Mouse (Mus musculus) CH12.LX (cell line): ENCODE data around the gene Fam19a5. TPM values are rescaled to one million over a fixed set of nuclear protein-coding genes. Genes with fewer than 3 reads are reported as not detected.

Experiments used
- DNase-seq: peaks from one replicate; pipeline ENCODE4 v3.0.0-alpha.2; 2013; ENCODE audit errors: extremely low read depth
- H3K27ac ChIP-seq: 2 replicates; pipeline ENCODE4 v1.5.1; 2012; ENCODE audit warnings: low read depth, mild to moderate bottlenecking, control low read depth, moderate library complexity; ENCODE audit not compliant: insufficient read depth
- H3K27me3 ChIP-seq: replicated peaks from 2 replicates; pipeline ENCODE3; 2012; ENCODE audit warnings: inconsistent platforms
- H3K36me3 ChIP-seq, 2 experiments: replicated peaks in 1 of 2; 2 replicates each; pipeline versions ENCODE3 to v1.6.1; 2012; ENCODE audit warnings: inconsistent platforms in 1 of 2, low read length in 1 of 2, mild to moderate bottlenecking in 1 of 2, mixed read lengths in 1 of 2, moderate library complexity in 1 of 2; ENCODE audit not compliant: control insufficient read depth in 1 of 2, insufficient read depth in 1 of 2
- H3K4me1 ChIP-seq, 2 experiments: 2 replicates each; pipeline ENCODE4 v1.6.1; 2012; ENCODE audit warnings: inconsistent platforms in 1 of 2, moderate library complexity in 1 of 2; ENCODE audit not compliant: insufficient read depth in 2 of 2, control insufficient read depth in 1 of 2
- H3K4me2 ChIP-seq: 2 replicates; pipeline ENCODE4 v1.6.1; 2012; ENCODE audit warnings: low read depth, mild to moderate bottlenecking, control low read depth; ENCODE audit not compliant: poor library complexity, insufficient read depth, severe bottlenecking
- H3K4me3 ChIP-seq, 3 experiments: fragments of 150-350 bp in 1 of 3; sonication (generic) in 1 of 3; replicated peaks in 1 of 3; 2 replicates each; pipeline versions ENCODE3 to v1.5.1; 2011 to 2012; ENCODE audit warnings: low read depth in 2 of 3, low read length in 2 of 3, mild to moderate bottlenecking in 2 of 3, moderate library complexity in 2 of 3, control low read depth in 1 of 3, improper control_type of control experiment in 1 of 3, inconsistent platforms in 1 of 3, mixed read lengths in 1 of 3; ENCODE audit not compliant: poor library complexity in 1 of 3
- H3K79me2 ChIP-seq: replicated peaks from 2 replicates; pipeline ENCODE4 v1.6.1; 2012; ENCODE audit warnings: mild to moderate bottlenecking, moderate library complexity; ENCODE audit not compliant: control insufficient read depth, poor library complexity, insufficient read depth, severe bottlenecking; ENCODE audit errors: extremely low read depth
- H3K9ac ChIP-seq: 2 replicates; pipeline ENCODE4 v1.6.1; 2012; ENCODE audit warnings: low read depth, mild to moderate bottlenecking, control low read depth, moderate library complexity; ENCODE audit not compliant: insufficient read depth
- H3K9me3 ChIP-seq: replicated peaks from 2 replicates; pipeline ENCODE3; 2012; ENCODE audit warnings: low read length, inconsistent platforms, mixed read lengths
- CHD2 ChIP-seq: IDR thresholded peaks from 2 replicates; pipeline ENCODE4 v1.6.1; 2011; ENCODE audit warnings: low read length, improper control_type of control experiment
- E2F4 ChIP-seq: IDR thresholded peaks from 2 replicates; pipeline ENCODE4 v1.6.1; 2011; ENCODE audit warnings: low read depth, low read length, improper control_type of control experiment; ENCODE audit not compliant: insufficient replicate concordance
- EP300 ChIP-seq: IDR thresholded peaks from 2 replicates; pipeline ENCODE4 v1.6.1; 2011; ENCODE audit warnings: low read length, improper control_type of control experiment
- ETS1 ChIP-seq: conservative IDR thresholded peaks from 2 replicates; pipeline ENCODE4 v1.6.1; 2012; ENCODE audit warnings: low read depth, mild to moderate bottlenecking, inconsistent platforms, low read length, improper control_type of control experiment, moderate library complexity
- GABPA ChIP-seq: IDR thresholded peaks from 2 replicates; pipeline ENCODE4 v1.6.1; 2012; ENCODE audit warnings: low read depth, low read length, improper control_type of control experiment, inconsistent platforms; ENCODE audit not compliant: insufficient replicate concordance
- HCFC1 ChIP-seq: IDR thresholded peaks from 2 replicates; pipeline ENCODE4 v1.6.1; 2012; ENCODE audit warnings: low read depth, mild to moderate bottlenecking, inconsistent platforms, low read length, improper control_type of control experiment
- JUN ChIP-seq: IDR thresholded peaks from 2 replicates; pipeline ENCODE4 v1.6.1; 2011; ENCODE audit warnings: low read depth, mild to moderate bottlenecking, low read length, improper control_type of control experiment, moderate library complexity; ENCODE audit not compliant: insufficient read depth
- JUND ChIP-seq: conservative IDR thresholded peaks from 2 replicates; pipeline ENCODE4 v1.6.1; 2011; ENCODE audit warnings: low read depth, low read length, improper control_type of control experiment
- KAT2A ChIP-seq: IDR thresholded peaks from 2 replicates; pipeline ENCODE4 v1.6.1; 2012; ENCODE audit warnings: low read length, improper control_type of control experiment, inconsistent platforms; ENCODE audit not compliant: insufficient replicate concordance
- MAX ChIP-seq: IDR thresholded peaks from 2 replicates; pipeline ENCODE4 v1.6.1; 2011; ENCODE audit warnings: low read length, improper control_type of control experiment
- NRF1 ChIP-seq: IDR thresholded peaks from 2 replicates; pipeline ENCODE4 v1.6.1; 2014; ENCODE audit warnings: low read depth, mild to moderate bottlenecking, inconsistent platforms, low read length, improper control_type of control experiment, moderate library complexity
- PAX5 ChIP-seq: IDR thresholded peaks from 2 replicates; pipeline ENCODE4 v1.6.1; 2012; ENCODE audit warnings: low read length, inconsistent platforms, mixed read lengths
- RCOR1 ChIP-seq: conservative IDR thresholded peaks from 2 replicates; pipeline ENCODE4 v1.6.1; 2012; ENCODE audit warnings: low read depth, mild to moderate bottlenecking, inconsistent platforms, low read length, improper control_type of control experiment
- TBP ChIP-seq: conservative IDR thresholded peaks from 2 replicates; pipeline ENCODE4 v1.6.1; 2011; ENCODE audit warnings: low read depth, low read length, improper control_type of control experiment
- TCF12 ChIP-seq: IDR thresholded peaks from 2 replicates; pipeline ENCODE4 v1.6.1; 2014; ENCODE audit warnings: low read depth, mild to moderate bottlenecking, inconsistent platforms, low read length, improper control_type of control experiment
- UBTF ChIP-seq: IDR thresholded peaks from 2 replicates; pipeline ENCODE4 v1.6.1; 2012; ENCODE audit warnings: low read depth, mild to moderate bottlenecking, inconsistent platforms, low read length, improper control_type of control experiment, moderate library complexity
- USF1 ChIP-seq: IDR thresholded peaks from 2 replicates; pipeline ENCODE4 v1.6.1; 2014; ENCODE audit warnings: low read depth, mild to moderate bottlenecking, inconsistent platforms, low read length, improper control_type of control experiment
- USF2 ChIP-seq: conservative IDR thresholded peaks from 2 replicates; pipeline ENCODE4 v1.6.1; 2011; ENCODE audit warnings: low read depth, low read length, improper control_type of control experiment
- ZC3H11A ChIP-seq: IDR thresholded peaks from 2 replicates; pipeline ENCODE4 v1.6.1; 2012; ENCODE audit warnings: low read depth, mild to moderate bottlenecking, inconsistent platforms, low read length, improper control_type of control experiment
- dilution Hi-C: fragments of 300-500 bp; cut with MboI; formaldehyde crosslinking; loops from 2 replicates; pipeline ENCODE4 v1.14.3; 2020; ENCODE audit warnings: low sequenced_read_pairs; ENCODE audit not compliant: extremely low pct_unique_long_range_greater_than_20kb, extremely low pct_ligation_motif_present
- in situ Hi-C: fragments of 300-500 bp; cut with MboI; formaldehyde crosslinking; loops from 3 replicates; pipeline ENCODE4 v1.14.3; 2019; ENCODE audit warnings: low sequenced_read_pairs, low pct_ligation_motif_present, low pct_unique_long_range_greater_than_20kb, mixed read lengths
- polyA plus RNA-seq: library from polyadenylated mRNA; unstranded; fragments of >175 nt; gene quantifications from 2 replicates; pipeline ENCODE4 v1.2.1, GENCODE M21; 2012; ENCODE audit warnings: low read depth; ENCODE audit not compliant: insufficient read length
- total RNA-seq, 2 experiments: library from RNA; depleted of rRNA; stranded (reverse); fragments of 300-350 nt in 1 of 2; fragments of >200 nt in 1 of 2; gene quantifications; 2 replicates each; pipeline ENCODE4 v1.2.3; 2012 to 2014

Gene Fam19a5
- total and polyA plus RNA-seq, 3 experiments = not detected

DNA sequence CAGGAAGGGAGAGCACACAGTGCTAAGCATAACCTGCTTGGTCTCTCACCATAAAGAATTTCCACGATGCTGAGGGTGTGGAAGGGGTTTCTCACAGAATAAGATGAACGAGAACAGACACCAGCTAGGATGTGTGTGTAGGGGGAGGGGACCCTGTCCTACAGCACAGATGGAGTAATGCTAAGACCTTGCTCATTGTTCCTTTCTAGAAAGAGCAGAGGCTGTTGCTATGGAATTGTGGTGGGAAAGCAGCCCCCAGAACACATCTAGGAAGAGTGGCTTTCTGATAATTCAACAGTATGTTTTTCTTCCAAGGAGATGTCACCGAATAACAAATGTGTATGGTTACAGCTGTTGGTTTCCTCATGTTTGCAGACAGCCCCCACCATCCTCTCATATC is 211.4 kb downstream of the Fam19a5 start:
- no peak overlapping the region for H3K4me2 ChIP-seq
- in situ Hi-C loops = no loop called here
- H3K27me3 ChIP-seq = no peaks in the 10 kb centered on the region
- no peak overlapping the region for H3K9ac ChIP-seq
- H3K9me3 ChIP-seq = peaks cover 92% of the 10 kb centered on the region
- H3K4me3 ChIP-seq = no peak overlapping the region
- no peaks in the 10 kb centered on the region for H3K79me2 ChIP-seq
- H3K4me1 ChIP-seq = no peaks in the 10 kb centered on the region
- H3K36me3 ChIP-seq = no peaks in the 10 kb centered on the region
- no peak for TF ChIP-seq MAX
- dilution Hi-C loops = no loop called here
- H3K27ac ChIP-seq = no peak overlapping the region
- no peak for DNase-seq

DNA sequence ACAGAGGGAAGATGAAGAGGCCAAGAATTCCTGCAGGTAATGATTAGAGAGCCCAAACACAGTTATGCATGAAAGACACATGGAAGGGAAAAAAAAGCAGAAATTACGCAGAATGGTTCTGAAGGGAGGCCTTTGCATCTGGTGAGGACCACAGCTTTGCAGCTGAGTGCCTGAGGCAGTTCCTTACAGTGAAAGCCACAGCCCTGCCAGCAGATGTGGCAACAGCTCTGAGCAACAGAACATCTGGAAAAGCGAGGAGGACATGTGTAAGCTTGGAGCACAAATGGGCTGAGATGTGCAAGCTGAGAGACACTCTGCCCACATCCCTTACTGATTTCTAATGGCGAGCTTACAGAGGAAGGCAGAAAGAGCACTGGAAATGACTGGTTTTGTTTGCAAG is 221.8 kb downstream of the Fam19a5 start:
- no peak for DNase-seq
- no peaks in the 10 kb centered on the region for H3K27me3 ChIP-seq
- H3K9me3 ChIP-seq = peaks cover 60% of the 10 kb centered on the region
- H3K36me3 ChIP-seq = no peaks in the 10 kb centered on the region
- H3K9ac ChIP-seq = no peak overlapping the region
- no peak overlapping the region for H3K4me2 ChIP-seq
- H3K4me1 ChIP-seq = no peaks in the 10 kb centered on the region
- in situ Hi-C loops (no loop called here), dilution Hi-C loops (no loop called here)
- H3K27ac ChIP-seq = no peak overlapping the region
- no peak overlapping the region for H3K4me3 ChIP-seq
- TF ChIP-seq NRF1 (no peak), USF2 (no peak), JUND (no peak), KAT2A (no peak), GABPA (no peak), UBTF (no peak)
- TF ChIP-seq, all 38 proteins: peak for 0
- H3K79me2 ChIP-seq = no peaks in the 10 kb centered on the region

DNA sequence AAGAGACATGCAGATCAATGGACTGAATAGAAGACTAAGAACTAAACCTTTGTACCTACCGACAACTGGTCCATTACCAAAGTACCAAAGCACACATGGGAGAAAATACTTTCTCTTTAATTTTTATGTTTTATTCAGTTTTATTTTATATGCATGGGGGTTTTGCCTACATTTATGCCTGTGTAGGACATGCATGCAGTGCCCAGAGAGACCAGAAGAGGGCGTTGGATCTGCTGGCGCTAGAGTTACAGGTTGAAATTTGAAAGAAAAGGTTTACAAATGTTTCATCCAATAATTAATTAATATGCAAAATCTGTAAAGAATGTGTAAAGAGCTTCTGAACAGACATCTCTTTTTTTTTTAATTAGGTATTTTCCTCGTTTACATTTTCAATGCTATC is 229.9 kb downstream of the Fam19a5 start:
- in situ Hi-C loops = no loop called here
- Histone ChIP-seq H3K9ac (no peak overlapping the region), H3K36me3 (no peaks in the 10 kb centered on the region), H3K4me3 (no peak overlapping the region), H3K79me2 (no peaks in the 10 kb centered on the region), H3K9me3 (peaks cover 57% of the 10 kb centered on the region), H3K4me1 (no peaks in the 10 kb centered on the region), H3K27ac (no peak overlapping the region), H3K4me2 (no peak overlapping the region), H3K27me3 (no peaks in the 10 kb centered on the region)
- TF ChIP-seq NRF1 (no peak), HCFC1 (no peak), USF1 (no peak), EP300 (no peak), TBP (no peak), PAX5 (no peak), ZC3H11A (no peak), CHD2 (no peak), TCF12 (no peak), GABPA (no peak), RCOR1 (no peak), USF2 (no peak), MAX (no peak), ETS1 (no peak), JUN (no peak), E2F4 (no peak)
- DNase-seq = no peak
- dilution Hi-C loops = no loop called here
